Comparison of ENCODE assay signal across 8 mouse cellular contexts in genomic region chr11:75147106-75147845, GRCm38 (mm10). TPM values are rescaled to one million over a fixed set of nuclear protein-coding genes. Genes with fewer than 3 reads are reported as not detected.
DNase-seq lines count a peak whose midpoint lies in the region; ATAC-seq lines count a peak whose summit lies in the region.

No protein-coding gene starts in this region.

- DNase-seq in lung, postnatal 14 days: no peak
- DNase-seq in embryonic facial prominence, embryonic 14.5 days (ENCODE audit: low spot score): peak; percentile 94
- DNase-seq in frontal cortex, postnatal 14 days (ENCODE audit: low spot score in 2 of 2): no peak
- no peak for DNase-seq in embryo, embryonic 10 days (ENCODE audit: low spot score)
- DNase-seq in ovary, postnatal 36 days (ENCODE audit: low spot score): no peak

- no peaks in the 10 kb centered on the region for H3K27me3 ChIP-seq in lung, embryonic 15.5 days
- no peaks in the 10 kb centered on the region for H3K27me3 ChIP-seq in embryonic facial prominence, embryonic 14.5 days (replicated peaks; ENCODE audit: control insufficient read depth, insufficient read depth, low read length)
- no peaks in the 10 kb centered on the region for H3K27me3 ChIP-seq in hindbrain, embryonic 16.5 days (replicated peaks; ENCODE audit: control insufficient read depth, insufficient read depth, low read length)
- H3K27me3 ChIP-seq in midbrain, embryonic 12.5 days: no peaks in the 10 kb centered on the region

- no peak overlapping the region for H3K4me3 ChIP-seq in lung, embryonic 15.5 days
- H3K4me3 ChIP-seq in embryonic facial prominence, embryonic 14.5 days (ENCODE audit: low read depth, low read length): no peak overlapping the region
- no peak overlapping the region for H3K4me3 ChIP-seq in hindbrain, embryonic 16.5 days (ENCODE audit: low read length)
- H3K4me3 ChIP-seq in midbrain, embryonic 12.5 days: no peak overlapping the region

- peak; percentile 52; the same call in 1 of the 2 replicates for ATAC-seq in lung, embryonic 15.5 days (ENCODE audit: borderline replicate concordance, extremely low read depth, low FRiP score, low TSS enrichment)
- peak; percentile 91 for ATAC-seq in embryonic facial prominence, embryonic 14.5 days (ENCODE audit: low read depth)
- peak; percentile 78 for ATAC-seq in hindbrain, embryonic 16.5 days
- no peak; the same call in 1 of the 2 replicates for ATAC-seq in midbrain, embryonic 12.5 days (ENCODE audit: low FRiP score, low read depth)

- no peak overlapping the region for H3K9ac ChIP-seq in lung, embryonic 15.5 days
- 0 out of 2 replicates have a peak overlapping the region, but pooled peaks have one; percentile 30 for H3K9ac ChIP-seq in embryonic facial prominence, embryonic 14.5 days (ENCODE audit: low read depth, low read length)
- H3K9ac ChIP-seq in hindbrain, embryonic 16.5 days (ENCODE audit: low read depth, low read length): no peak overlapping the region
- H3K9ac ChIP-seq in midbrain, embryonic 12.5 days (replicated peaks): no peak overlapping the region

- no peak overlapping the region for H3K4me2 ChIP-seq in lung, embryonic 15.5 days
- peak overlapping the region; percentile 5; the same call in 1 of the 2 replicates for H3K4me2 ChIP-seq in embryonic facial prominence, embryonic 14.5 days (ENCODE audit: low read depth, low read length)
- no peak overlapping the region for H3K4me2 ChIP-seq in hindbrain, embryonic 16.5 days (ENCODE audit: low read length)
- no peak overlapping the region for H3K4me2 ChIP-seq in midbrain, embryonic 12.5 days (replicated peaks)

- H3K36me3 ChIP-seq in lung, embryonic 15.5 days: peaks cover 37% of the 10 kb centered on the region
- peaks cover 50% of the 10 kb centered on the region for H3K36me3 ChIP-seq in embryonic facial prominence, embryonic 14.5 days (ENCODE audit: control insufficient read depth, insufficient read depth, low read length)
- H3K36me3 ChIP-seq in hindbrain, embryonic 16.5 days (ENCODE audit: control insufficient read depth, insufficient read depth, low read length): peaks cover 15% of the 10 kb centered on the region; the same call in 1 of the 2 replicates
- H3K36me3 ChIP-seq in midbrain, embryonic 12.5 days: peaks cover 52% of the 10 kb centered on the region

- 20% methylated on average over 11 of the region's 11 CpGs for WGBS in lung, embryonic 15.5 days
- 9% methylated on average over 11 of the region's 11 CpGs for WGBS in embryonic facial prominence, embryonic 14.5 days
- 33% methylated on average over 11 of the region's 11 CpGs for WGBS in hindbrain, embryonic 16.5 days
- 70% methylated on average over 11 of the region's 11 CpGs for WGBS in midbrain, embryonic 12.5 days

- H3K27ac ChIP-seq in lung, embryonic 15.5 days: peak overlapping the region; percentile 67
- H3K27ac ChIP-seq in embryonic facial prominence, embryonic 14.5 days (replicated peaks; ENCODE audit: low read depth, low read length): peak overlapping the region; percentile 85
- peak overlapping the region; percentile 74 for H3K27ac ChIP-seq in hindbrain, embryonic 16.5 days (ENCODE audit: low read depth, low read length)
- peak overlapping the region; percentile 43 for H3K27ac ChIP-seq in midbrain, embryonic 12.5 days (replicated peaks)

- H3K9me3 ChIP-seq in lung, embryonic 15.5 days: no peaks in the 10 kb centered on the region
- H3K9me3 ChIP-seq in embryonic facial prominence, embryonic 14.5 days (ENCODE audit: control insufficient read depth, low read length): no peaks in the 10 kb centered on the region
- no peaks in the 10 kb centered on the region for H3K9me3 ChIP-seq in hindbrain, embryonic 16.5 days (ENCODE audit: control insufficient read depth, low read length)
- H3K9me3 ChIP-seq in midbrain, embryonic 12.5 days: no peaks in the 10 kb centered on the region

- H3K4me1 ChIP-seq in lung, embryonic 15.5 days: peaks cover 26% of the 10 kb centered on the region
- peaks cover 26% of the 10 kb centered on the region for H3K4me1 ChIP-seq in embryonic facial prominence, embryonic 14.5 days (ENCODE audit: control insufficient read depth, insufficient read depth, low read length)
- peaks cover 12% of the 10 kb centered on the region for H3K4me1 ChIP-seq in hindbrain, embryonic 16.5 days (ENCODE audit: control insufficient read depth, insufficient read depth, low read depth, low read length)
- H3K4me1 ChIP-seq in midbrain, embryonic 12.5 days: peaks cover 4% of the 10 kb centered on the region; the same call in 1 of the 2 replicates

RNA-seq across cellular contexts. Expression of gene Hic1, which starts 22.0 kb away (rescaled TPM):
- polyA plus RNA-seq in lung, embryonic 15.5 days (2015; fragmentation: Nextera tagmentation; extraction: Ambion mirVana): 20.1 and 21.7 TPM in 2 replicates
- 13.1 and 17.8 TPM in 2 replicates for polyA plus RNA-seq in embryonic facial prominence, embryonic 14.5 days (2014; fragmentation: Nextera tagmentation; extraction: Ambion mirVana)
- 1.9 and 2.2 TPM in 2 replicates for polyA plus RNA-seq in hindbrain, embryonic 16.5 days (2015; fragmentation: Nextera tagmentation; extraction: Ambion mirVana)
- 3.7 and 4.8 TPM in 2 replicates for polyA plus RNA-seq in midbrain, embryonic 12.5 days (2016; fragmentation: Nextera tagmentation; extraction: Ambion mirVana)

RNA-seq across cellular contexts. Expression of gene Ovca2, which starts 31.4 kb away (rescaled TPM):
- 25.5 and 26.2 TPM in 2 replicates for polyA plus RNA-seq in lung, embryonic 15.5 days (2015; fragmentation: Nextera tagmentation; extraction: Ambion mirVana)
- polyA plus RNA-seq in embryonic facial prominence, embryonic 14.5 days (2014; fragmentation: Nextera tagmentation; extraction: Ambion mirVana): 23.1 and 26.5 TPM in 2 replicates
- 14.4 and 14.5 TPM in 2 replicates for polyA plus RNA-seq in hindbrain, embryonic 16.5 days (2015; fragmentation: Nextera tagmentation; extraction: Ambion mirVana)
- polyA plus RNA-seq in midbrain, embryonic 12.5 days (2016; fragmentation: Nextera tagmentation; extraction: Ambion mirVana): 23.2 and 24.9 TPM in 2 replicates

RNA-seq across cellular contexts. Expression of gene Dph1, which starts 43.8 kb away (rescaled TPM):
- polyA plus RNA-seq in lung, embryonic 15.5 days (2015; fragmentation: Nextera tagmentation; extraction: Ambion mirVana): 20.4 and 21.0 TPM in 2 replicates
- polyA plus RNA-seq in embryonic facial prominence, embryonic 14.5 days (2014; fragmentation: Nextera tagmentation; extraction: Ambion mirVana): 22.5 and 23.8 TPM in 2 replicates
- polyA plus RNA-seq in hindbrain, embryonic 16.5 days (2015; fragmentation: Nextera tagmentation; extraction: Ambion mirVana): 15.4 and 15.7 TPM in 2 replicates
- 15.8 and 17.6 TPM in 2 replicates for polyA plus RNA-seq in midbrain, embryonic 12.5 days (2016; fragmentation: Nextera tagmentation; extraction: Ambion mirVana)

RNA-seq across cellular contexts. Expression of gene Rtn4rl1, which starts 46.3 kb away (rescaled TPM):
- polyA plus RNA-seq in lung, embryonic 15.5 days (2015; fragmentation: Nextera tagmentation; extraction: Ambion mirVana): 1.8 and 3.3 TPM in 2 replicates
- 4.9 TPM in 2 replicates for polyA plus RNA-seq in embryonic facial prominence, embryonic 14.5 days (2014; fragmentation: Nextera tagmentation; extraction: Ambion mirVana)
- 10.6 and 10.7 TPM in 2 replicates for polyA plus RNA-seq in hindbrain, embryonic 16.5 days (2015; fragmentation: Nextera tagmentation; extraction: Ambion mirVana)
- 9.3 and 10.2 TPM in 2 replicates for polyA plus RNA-seq in midbrain, embryonic 12.5 days (2016; fragmentation: Nextera tagmentation; extraction: Ambion mirVana)
